Mouse (Mus musculus): Measurements from ENCODE around the gene Tm2d3. TPM values are rescaled to one million over a fixed set of nuclear protein-coding genes. Genes with fewer than 3 reads are reported as not detected.

Gene Tm2d3
- polyA plus RNA-seq, 1 experiment from 2014 or later: 119 TPM

GRCm38 (mm10) chr7:65657490-65658120 lies 33.4 kb upstream of the Tm2d3 start:
- DNase-seq (ENCODE audit: low spot score) (no peak), ATAC-seq (replicated peaks; ENCODE audit: low FRiP score, low read depth) (no peak)
- H3K36me3 ChIP-seq (ENCODE audit: insufficient read depth, low read length): 0 out of 2 replicates have a peak, but pooled peaks cover 3% of the 10 kb centered on the region
- no peak overlapping the region for H3K27ac ChIP-seq
- no peak overlapping the region for H3K4me3 ChIP-seq (replicated peaks; ENCODE audit: low read depth, low read length)
- H3K9ac ChIP-seq (ENCODE audit: low read depth, low read length): no peak overlapping the region
- no peaks in the 10 kb centered on the region for H3K27me3 ChIP-seq (ENCODE audit: insufficient read depth, low read length)
- TF ChIP-seq CTCF (IDR thresholded peaks at IDR 0.05; ENCODE audit: low read depth): no peak
- H3K4me1 ChIP-seq (replicated peaks; ENCODE audit: insufficient read depth, low read length): no peaks in the 10 kb centered on the region
- 94% methylated on average over 2 of the region's 2 CpGs for WGBS
- no peak overlapping the region for H3K4me2 ChIP-seq (ENCODE audit: low read length)
- H3K9me3 ChIP-seq (replicated peaks; ENCODE audit: low read length): no peaks in the 10 kb centered on the region

GRCm38 (mm10) chr7:65663225-65663790 lies 27.7 kb upstream of the Tm2d3 start:
- peak overlapping the region; percentile 37 for H3K4me2 ChIP-seq (ENCODE audit: low read length)
- no peak overlapping the region for H3K4me3 ChIP-seq (replicated peaks; ENCODE audit: low read depth, low read length)
- H3K4me1 ChIP-seq (replicated peaks; ENCODE audit: insufficient read depth, low read length): no peaks in the 10 kb centered on the region; the same call in 1 of the 2 replicates
- no peak for TF ChIP-seq CTCF (IDR thresholded peaks at IDR 0.05; ENCODE audit: low read depth)
- 39% methylated on average over 11 of the region's 11 CpGs for WGBS
- no peaks in the 10 kb centered on the region for H3K36me3 ChIP-seq (ENCODE audit: insufficient read depth, low read length)
- H3K27me3 ChIP-seq (ENCODE audit: insufficient read depth, low read length): no peaks in the 10 kb centered on the region
- H3K9me3 ChIP-seq (replicated peaks; ENCODE audit: low read length): no peaks in the 10 kb centered on the region
- 0 out of 2 replicates have a peak, but pooled peaks have one; percentile 36 for ATAC-seq (replicated peaks; ENCODE audit: low FRiP score, low read depth)
- DNase-seq (ENCODE audit: low spot score): peak; percentile 25
- H3K9ac ChIP-seq (ENCODE audit: low read depth, low read length): no peak overlapping the region
- no peak overlapping the region for H3K27ac ChIP-seq

- WGBS: 50% methylated on average over 14 of the region's 14 CpGs
- H3K4me2 ChIP-seq (ENCODE audit: low read length): peak overlapping the region; percentile 37
- TF ChIP-seq CTCF (IDR thresholded peaks at IDR 0.05; ENCODE audit: low read depth): no peak
- H3K4me3 ChIP-seq (replicated peaks; ENCODE audit: low read depth, low read length): no peak overlapping the region
- no peaks in the 10 kb centered on the region; the same call in 1 of the 2 replicates for H3K4me1 ChIP-seq (replicated peaks; ENCODE audit: insufficient read depth, low read length)
- no peak for ATAC-seq (replicated peaks; ENCODE audit: low FRiP score, low read depth)
- DNase-seq (ENCODE audit: low spot score): peak; percentile 51
- no peaks in the 10 kb centered on the region for H3K36me3 ChIP-seq (ENCODE audit: insufficient read depth, low read length)
- no peaks in the 10 kb centered on the region for H3K9me3 ChIP-seq (replicated peaks; ENCODE audit: low read length)
- no peak overlapping the region for H3K9ac ChIP-seq (ENCODE audit: low read depth, low read length)
- no peaks in the 10 kb centered on the region for H3K27me3 ChIP-seq (ENCODE audit: insufficient read depth, low read length)
- H3K27ac ChIP-seq: no peak overlapping the region
Measured at GRCm38 (mm10) chr7:65663886-65664285, 27.1 kb upstream of the Tm2d3 start.

DNA sequence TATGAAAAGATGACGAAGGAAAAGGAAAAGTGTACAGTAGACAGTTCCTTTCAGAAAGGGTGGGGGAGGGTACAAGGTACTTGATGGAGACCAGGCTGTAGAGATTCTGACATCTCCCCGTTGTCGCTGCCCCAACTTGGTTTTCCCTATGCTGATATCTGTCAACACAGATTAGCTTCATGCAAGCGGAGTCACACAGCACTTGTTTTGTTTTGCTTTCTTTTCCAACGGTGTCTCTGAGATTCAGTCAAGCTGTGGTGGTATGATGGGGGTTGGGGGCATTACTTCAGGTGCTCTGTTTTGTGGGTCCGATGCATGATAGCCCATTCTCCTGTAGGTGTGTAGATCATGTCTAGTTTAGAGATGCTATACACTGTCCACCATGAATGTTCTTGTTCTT lies 23.5 kb upstream of the Tm2d3 start:
- DNase-seq (ENCODE audit: low spot score): no peak
- H3K27me3 ChIP-seq (ENCODE audit: insufficient read depth, low read length): no peaks in the 10 kb centered on the region
- no peak overlapping the region for H3K4me3 ChIP-seq (replicated peaks; ENCODE audit: low read depth, low read length)
- H3K36me3 ChIP-seq (ENCODE audit: insufficient read depth, low read length): no peaks in the 10 kb centered on the region
- no peak overlapping the region for H3K4me2 ChIP-seq (ENCODE audit: low read length)
- no peaks in the 10 kb centered on the region; the same call in 1 of the 2 replicates for H3K4me1 ChIP-seq (replicated peaks; ENCODE audit: insufficient read depth, low read length)
- H3K9ac ChIP-seq (ENCODE audit: low read depth, low read length): no peak overlapping the region
- ATAC-seq (replicated peaks; ENCODE audit: low FRiP score, low read depth): no peak
- WGBS: 92% methylated on average over 6 of the region's 6 CpGs
- H3K27ac ChIP-seq: no peak overlapping the region
- no peak for TF ChIP-seq CTCF (IDR thresholded peaks at IDR 0.05; ENCODE audit: low read depth)
- no peaks in the 10 kb centered on the region for H3K9me3 ChIP-seq (replicated peaks; ENCODE audit: low read length)

GRCm38 (mm10) chr7:65678050-65678449 lies 12.9 kb upstream of the Tm2d3 start:
- DNase-seq (ENCODE audit: low spot score): peak; percentile 20
- no peaks in the 10 kb centered on the region for H3K27me3 ChIP-seq (ENCODE audit: insufficient read depth, low read length)
- TF ChIP-seq CTCF (IDR thresholded peaks at IDR 0.05; ENCODE audit: low read depth): no peak
- no peaks in the 10 kb centered on the region for H3K4me1 ChIP-seq (replicated peaks; ENCODE audit: insufficient read depth, low read length)
- H3K9me3 ChIP-seq (replicated peaks; ENCODE audit: low read length): no peaks in the 10 kb centered on the region
- no peak overlapping the region for H3K9ac ChIP-seq (ENCODE audit: low read depth, low read length)
- 41% methylated on average over 10 of the region's 10 CpGs for WGBS
- no peak overlapping the region for H3K27ac ChIP-seq
- no peak overlapping the region for H3K4me3 ChIP-seq (replicated peaks; ENCODE audit: low read depth, low read length)
- H3K36me3 ChIP-seq (ENCODE audit: insufficient read depth, low read length): 0 out of 2 replicates have a peak, but pooled peaks cover 3% of the 10 kb centered on the region
- ATAC-seq (replicated peaks; ENCODE audit: low FRiP score, low read depth): no peak
- no peak overlapping the region for H3K4me2 ChIP-seq (ENCODE audit: low read length)

GRCm38 (mm10) chr7:65678900-65679595 lies 11.9 kb upstream of the Tm2d3 start:
- DNase-seq (ENCODE audit: low spot score) (no peak), ATAC-seq (replicated peaks; ENCODE audit: low FRiP score, low read depth) (no peak)
- 51% methylated on average over 7 of the region's 7 CpGs for WGBS

More at GRCm38 (mm10) chr7:65678900-65679595, 11.9 kb upstream of the Tm2d3 start:
- no peak overlapping the region for H3K4me3 ChIP-seq (replicated peaks; ENCODE audit: low read depth, low read length)
- no peak for TF ChIP-seq CTCF (IDR thresholded peaks at IDR 0.05; ENCODE audit: low read depth)
- H3K36me3 ChIP-seq (ENCODE audit: insufficient read depth, low read length): 0 out of 2 replicates have a peak, but pooled peaks cover 3% of the 10 kb centered on the region
- no peaks in the 10 kb centered on the region for H3K27me3 ChIP-seq (ENCODE audit: insufficient read depth, low read length)
- no peak overlapping the region for H3K27ac ChIP-seq
- H3K9me3 ChIP-seq (replicated peaks; ENCODE audit: low read length): no peaks in the 10 kb centered on the region
- H3K4me1 ChIP-seq (replicated peaks; ENCODE audit: insufficient read depth, low read length): no peaks in the 10 kb centered on the region
- no peak overlapping the region for H3K4me2 ChIP-seq (ENCODE audit: low read length)
- H3K9ac ChIP-seq (ENCODE audit: low read depth, low read length): no peak overlapping the region
